Mouse (Mus musculus) induced T-regulatory cell, adult 2 months (primary cell): Measurements from ENCODE around the gene Tvp23a.

Experiments
- DNase-seq: peaks from one replicate; pipeline ENCODE4 v3.0.0-alpha.2; 2012; ENCODE audit warnings: low read depth

Tvp23a gene

GRCm38 (mm10) chr16:10394699-10395540 is 52.2 kb downstream of the Tvp23a start, which contains the start of gene Tekt5:
Gene Tekt5 (minus strand): TSS chr16:10395490.
- DNase-seq = peak; percentile 29

GRCm38 (mm10) chr16:10392587-10392986 is 54.6 kb downstream of the Tvp23a start:
- no peak for DNase-seq

GRCm38 (mm10) chr16:10388634-10389365 is 58.4 kb downstream of the Tvp23a start:
- no peak for DNase-seq

DNA sequence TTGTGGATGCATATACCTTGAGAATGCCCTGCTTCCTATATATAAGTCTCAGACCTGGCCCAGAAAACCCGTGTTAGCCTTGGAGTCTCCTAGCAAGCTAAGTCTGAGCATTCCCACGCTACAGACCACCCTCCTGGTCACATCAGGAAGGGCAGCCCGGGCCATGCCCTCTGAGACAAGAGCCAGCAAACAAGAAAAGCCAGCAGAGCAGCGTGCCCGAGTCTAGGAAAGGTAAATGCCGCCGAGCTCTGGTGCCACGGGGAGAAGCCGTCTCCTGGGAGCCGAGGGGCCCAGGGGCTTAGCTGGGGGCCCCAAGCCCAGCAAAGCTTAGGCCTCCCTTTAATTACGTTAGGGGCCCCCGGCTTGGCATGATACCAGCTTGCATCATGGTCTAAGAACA is 61.9 kb downstream of the Tvp23a start:
- no peak for DNase-seq

DNA sequence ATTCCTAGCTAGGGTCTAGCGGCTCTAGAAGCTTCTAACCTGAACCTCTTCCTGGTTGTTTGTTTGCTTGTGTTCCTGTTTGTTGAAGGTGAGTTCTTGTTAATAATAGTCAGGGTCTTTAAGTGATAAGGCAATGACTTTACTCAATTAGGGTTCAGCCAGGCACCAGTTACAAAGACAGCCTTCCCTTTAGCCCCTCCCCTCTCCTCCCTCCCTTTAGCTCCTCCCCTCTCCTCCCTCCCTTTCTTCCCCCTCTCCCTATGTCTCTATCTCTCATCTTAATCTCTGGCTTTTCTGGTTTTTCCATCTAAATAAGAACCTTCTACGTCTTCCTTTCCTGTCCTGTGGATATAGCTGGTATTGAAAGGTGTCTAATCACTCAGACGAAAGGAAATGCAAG is 62.6 kb downstream of the Tvp23a start:
- no peak for DNase-seq

DNA sequence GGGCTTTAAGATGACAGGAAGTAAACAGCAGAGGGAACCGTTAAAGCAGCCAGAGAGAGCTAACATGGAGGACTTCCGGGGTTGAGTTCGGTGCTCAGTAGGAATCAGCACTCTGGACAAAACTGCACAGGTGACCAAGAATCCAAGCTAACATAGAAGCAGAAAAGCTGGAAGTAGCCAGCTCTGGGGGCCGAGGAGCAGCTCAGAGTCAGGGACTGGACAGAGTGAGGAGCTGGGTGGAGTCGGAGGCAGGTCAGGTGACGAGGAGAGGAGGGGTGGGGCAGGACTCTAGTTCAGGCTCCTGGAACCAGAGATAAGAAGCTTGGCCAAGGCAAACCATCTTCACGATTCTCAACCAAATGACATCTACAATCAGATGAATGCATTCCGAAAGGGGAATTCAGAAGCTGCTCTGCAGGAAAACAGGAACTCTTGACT is 63.1 kb downstream of the Tvp23a start:
- peak; percentile 23 for DNase-seq

GRCm38 (mm10) chr16:10379531-10379930 is 67.6 kb downstream of the Tvp23a start:
- DNase-seq = no peak

DNA sequence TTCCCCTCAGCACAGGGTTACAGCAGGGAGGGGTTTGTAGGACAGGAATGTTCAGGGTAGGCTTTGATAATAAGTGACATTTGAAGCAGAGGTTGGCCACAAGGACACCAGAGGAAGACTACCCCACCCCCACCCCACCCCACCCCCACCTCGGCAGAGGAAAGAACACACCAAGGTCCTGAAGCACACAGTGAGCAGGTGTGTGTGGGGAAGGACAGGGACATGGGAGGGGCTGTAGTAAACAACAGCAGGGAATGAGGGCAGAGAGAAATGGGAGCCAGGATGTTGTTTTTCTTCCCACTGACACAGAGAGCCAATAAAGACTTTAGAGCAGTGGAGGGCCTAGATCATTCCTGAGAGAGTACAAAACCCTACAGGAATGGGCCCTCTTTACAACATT is 69.9 kb downstream of the Tvp23a start:
- DNase-seq = no peak

- no peak for DNase-seq
These were observed 72.7 kb downstream of the Tvp23a start for GRCm38 (mm10) chr16:10374254-10375011.

DNA sequence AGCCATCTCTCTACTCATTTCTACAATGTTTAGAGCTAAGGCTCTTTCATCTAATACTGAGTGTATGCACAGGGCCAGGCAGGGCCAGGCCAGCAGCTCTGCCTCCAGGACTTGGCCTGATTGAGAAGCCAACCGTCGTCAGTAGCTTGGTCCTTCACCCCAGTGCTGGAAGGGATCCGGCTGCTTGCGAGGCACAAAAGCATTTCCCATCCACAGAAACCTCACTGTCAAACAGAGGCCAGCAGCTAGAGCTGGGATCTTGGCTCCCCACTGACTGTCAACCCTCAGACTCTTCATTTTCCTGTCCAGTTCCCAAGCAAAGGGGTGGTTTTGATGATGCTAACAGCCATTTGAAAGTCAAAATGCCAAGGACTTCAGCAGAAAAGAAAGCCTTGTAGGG is 74.8 kb downstream of the Tvp23a start:
- DNase-seq = no peak
